Mouse (Mus musculus) liver, postnatal 0 days (tissue): ENCODE data around the gene Wnt7a.

Experiments
- CTCF ChIP-seq: sonication (generic); IDR thresholded peaks from 2 replicates; pipeline ENCODE4 v1.5.1; 2016; ENCODE audit warnings: antibody characterized with exemption, low read depth
- EP300 ChIP-seq: IDR thresholded peaks from 2 replicates; pipeline ENCODE4 v1.6.1; 2016; ENCODE audit warnings: antibody characterized with exemption, low read depth, mild to moderate bottlenecking

DNA sequence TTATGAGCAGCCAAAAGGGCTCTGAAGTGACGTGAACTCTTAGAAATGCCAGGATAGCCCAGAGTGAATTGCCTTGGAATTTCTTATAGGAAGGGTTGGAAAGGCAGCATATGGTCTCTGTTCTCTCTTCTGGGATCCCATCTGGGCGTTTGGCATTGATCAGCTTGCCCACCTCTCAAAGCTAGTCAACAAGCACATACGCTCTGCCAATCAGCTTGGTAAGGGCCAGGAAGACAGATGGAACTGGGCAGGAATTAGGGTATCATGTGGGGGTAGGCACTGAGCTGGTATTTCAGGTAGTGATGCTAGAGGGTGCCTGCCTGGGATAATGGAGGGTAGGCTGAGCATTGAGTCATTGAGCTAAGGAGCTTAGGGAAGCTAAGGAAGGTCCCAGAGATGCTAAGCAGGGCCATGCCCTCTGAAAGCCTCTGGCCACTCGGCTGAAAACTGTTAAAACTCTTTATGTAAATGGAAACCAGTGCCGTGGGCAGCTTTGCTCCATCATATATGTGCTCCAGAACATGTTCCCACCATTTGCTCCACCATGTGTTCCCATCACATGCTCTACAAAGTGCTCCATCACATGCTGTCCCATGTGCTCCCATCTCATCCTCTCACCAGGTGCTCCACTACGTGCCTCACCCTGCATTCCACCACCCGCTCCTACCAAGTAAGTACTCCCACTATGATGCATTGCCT, 51.3 kb downstream of the Wnt7a start:
- TF ChIP-seq CTCF (no peak), EP300 (no peak)
